Mouse (Mus musculus) limb, embryonic 12.5 days (tissue): ENCODE data around the gene Jazf1. TPM values are rescaled to one million over a fixed set of nuclear protein-coding genes. Genes with fewer than 3 reads are reported as not detected.
A peak's percentile ranks its signal among the peaks of the same experiment; 100 is the strongest.

Experiments used
- ATAC-seq: fragments of 200-750 bp; cut with Nextera tagmentation; 2 replicates; pipeline ENCODE4 v1.8.0; 2017; ENCODE audit warnings: low read depth, moderate TSS enrichment; ENCODE audit not compliant: insufficient number of reproducible peaks, insufficient read depth, low FRiP score, low TSS enrichment
- H3K27ac ChIP-seq: fragments of 300-500 bp; sonication (generic); 2 replicates; pipeline ENCODE4 v1.5.1; 2016; ENCODE audit warnings: mild to moderate bottlenecking, moderate library complexity
- H3K27me3 ChIP-seq: fragments of 300-500 bp; sonication (generic); 2 replicates; pipeline ENCODE4 v1.6.1; 2016; ENCODE audit warnings: mild to moderate bottlenecking, moderate library complexity
- H3K36me3 ChIP-seq: fragments of 300-500 bp; sonication (generic); 2 replicates; pipeline ENCODE4 v1.6.1; 2016; ENCODE audit warnings: mild to moderate bottlenecking, moderate library complexity
- H3K4me1 ChIP-seq: fragments of 300-500 bp; sonication (generic); replicated peaks from 2 replicates; pipeline ENCODE4 v1.6.1; 2016
- H3K4me2 ChIP-seq: fragments of 300-500 bp; sonication (generic); 2 replicates; pipeline ENCODE4 v1.6.1; 2016; ENCODE audit warnings: mild to moderate bottlenecking, moderate library complexity
- H3K4me3 ChIP-seq: fragments of 300-500 bp; sonication (generic); replicated peaks from 2 replicates; pipeline ENCODE4 v1.5.1; 2016; ENCODE audit warnings: mild to moderate bottlenecking
- H3K9ac ChIP-seq: fragments of 300-500 bp; sonication (generic); replicated peaks from 2 replicates; pipeline ENCODE4 v1.6.1; 2016; ENCODE audit warnings: mild to moderate bottlenecking, moderate library complexity
- H3K9me3 ChIP-seq: fragments of 300-500 bp; sonication (generic); 2 replicates; pipeline ENCODE4 v1.6.1; 2016; ENCODE audit warnings: mild to moderate bottlenecking, moderate library complexity
- WGBS: fragments of 180-500 bp; shearing (Covaris S2); methylation state at CpG from one replicate; pipeline ENCODE4 v1.1.7; 2016; 5-methylcytosine and 5-hydroxymethylcytosine counted together
- polyA plus RNA-seq: library from polyadenylated mRNA; unstranded; fragments of >200 nt; fragmentation: Nextera tagmentation; extraction: Ambion mirVana; gene quantifications from 2 replicates; pipeline ENCODE4 v1.2.1, GENCODE M21; 2016

Jazf1 gene
- polyA plus RNA-seq, 1 experiment from 2014 or later: 12.8 TPM

DNA sequence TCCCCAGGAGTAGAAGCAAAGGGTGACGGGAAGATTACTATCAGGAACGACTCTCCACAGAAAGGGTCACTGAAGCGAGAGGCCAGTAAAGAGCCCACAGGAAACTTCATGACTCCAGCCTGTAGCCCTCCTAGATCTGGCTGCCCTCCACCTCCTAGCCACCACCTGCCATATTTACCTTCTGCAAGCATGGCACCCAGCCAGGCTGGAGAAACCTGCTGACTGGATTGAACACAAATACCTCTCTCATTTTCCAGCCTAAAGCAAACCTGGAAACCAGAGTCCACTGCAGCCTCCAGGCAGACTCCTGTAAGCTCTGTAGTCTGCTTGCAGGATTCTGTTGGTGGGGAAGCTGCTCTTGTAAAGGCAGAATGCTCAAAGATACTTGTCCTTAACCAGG is 62.4 kb downstream of the Jazf1 start:
- Histone ChIP-seq H3K9ac (no peak overlapping the region), H3K9me3 (no peaks in the 10 kb centered on the region), H3K27ac (peak overlapping the region; percentile 83), H3K4me1 (peaks cover 52% of the 10 kb centered on the region), H3K27me3 (no peaks in the 10 kb centered on the region), H3K36me3 (no peaks in the 10 kb centered on the region), H3K4me3 (no peak overlapping the region), H3K4me2 (no peak overlapping the region)
- no peak for ATAC-seq
- 65% methylated on average over 3 of the region's 3 CpGs for WGBS

DNA sequence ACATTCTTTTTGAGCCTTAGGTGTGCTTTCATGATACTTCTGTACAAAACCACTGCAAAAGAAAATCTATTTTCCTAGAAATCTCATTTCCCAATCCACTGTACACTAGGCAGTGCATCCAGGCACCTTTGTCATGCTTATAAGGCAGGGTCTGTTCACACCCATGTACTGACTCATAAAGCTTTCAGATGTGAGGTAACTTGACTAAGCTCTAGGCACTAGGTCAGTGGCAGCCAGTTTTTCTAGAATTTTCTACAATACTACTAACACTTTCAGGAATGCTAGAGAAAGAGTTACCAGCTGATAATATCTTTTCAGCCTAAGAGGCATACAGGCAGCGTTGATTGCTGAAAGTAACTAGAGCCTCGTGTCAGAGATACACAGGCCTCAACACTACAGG is 62.9 kb downstream of the Jazf1 start:
- Histone ChIP-seq H3K4me3 (no peak overlapping the region), H3K9ac (no peak overlapping the region), H3K9me3 (no peaks in the 10 kb centered on the region), H3K36me3 (no peaks in the 10 kb centered on the region), H3K27ac (peak overlapping the region; percentile 83), H3K27me3 (no peaks in the 10 kb centered on the region), H3K4me2 (no peak overlapping the region), H3K4me1 (peaks cover 48% of the 10 kb centered on the region)
- no peak for ATAC-seq
- 66% methylated on average over 2 of the region's 2 CpGs for WGBS

DNA sequence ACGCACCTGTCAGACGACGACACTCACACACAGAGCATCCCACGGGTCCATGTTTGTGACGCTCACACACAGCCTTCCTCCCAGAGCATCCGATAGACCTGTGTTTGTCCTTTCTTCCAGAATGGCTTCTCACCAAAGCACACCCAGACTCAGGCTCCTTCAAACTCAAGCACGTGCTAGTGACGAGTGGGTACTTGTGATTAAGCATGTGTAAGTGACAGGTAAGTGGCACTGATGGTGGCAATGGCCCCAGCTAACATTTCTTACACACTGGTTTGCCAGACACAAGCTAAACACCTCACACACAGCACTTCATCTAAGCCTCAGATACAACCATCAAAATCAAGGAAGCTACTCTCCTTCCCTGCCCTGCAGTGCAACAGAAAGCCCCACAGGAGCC is 77.6 kb downstream of the Jazf1 start:
- Histone ChIP-seq H3K4me3 (no peak overlapping the region), H3K9ac (no peak overlapping the region), H3K27me3 (peaks cover 18% of the 10 kb centered on the region), H3K36me3 (no peaks in the 10 kb centered on the region), H3K4me1 (peaks cover 7% of the 10 kb centered on the region), H3K4me2 (no peak overlapping the region), H3K9me3 (no peaks in the 10 kb centered on the region), H3K27ac (no peak overlapping the region)
- 91% methylated on average over 8 of the region's 8 CpGs for WGBS
- no peak for ATAC-seq

DNA sequence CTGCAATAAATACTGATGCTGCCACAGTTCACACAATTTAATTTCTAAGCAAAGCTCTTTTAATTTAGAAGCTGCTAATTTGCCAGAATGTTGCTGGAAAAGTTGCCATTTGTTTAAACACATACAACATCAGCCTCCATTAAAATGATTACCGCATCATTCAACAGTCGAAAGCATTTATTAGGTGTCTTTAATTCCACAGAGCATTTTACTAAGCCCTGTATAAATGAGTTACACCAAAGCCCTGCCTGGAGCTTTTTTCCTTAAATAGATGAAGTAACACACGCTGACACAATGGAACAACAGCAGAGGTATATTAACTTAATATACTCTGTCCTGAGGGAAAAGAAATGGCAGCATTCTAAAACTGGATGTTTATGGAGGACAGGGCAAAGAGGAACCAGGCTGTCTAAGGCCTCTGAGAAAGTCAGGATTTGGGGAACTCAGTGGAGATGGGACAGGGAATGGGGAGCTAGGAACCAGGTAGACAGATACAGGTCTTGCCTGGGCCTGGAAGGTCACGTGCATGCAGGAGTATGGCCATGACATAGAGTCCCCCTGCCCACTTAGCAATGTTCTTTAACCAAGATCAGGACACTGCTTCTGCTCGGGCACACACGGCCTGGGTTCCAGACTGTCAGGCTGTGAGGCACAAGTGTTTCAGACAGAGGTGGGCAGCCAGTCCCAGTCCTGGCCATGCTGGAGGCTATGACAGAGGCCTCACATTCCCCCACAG is 80.4 kb downstream of the Jazf1 start:
- Histone ChIP-seq H3K36me3 (no peaks in the 10 kb centered on the region), H3K9me3 (no peaks in the 10 kb centered on the region), H3K27ac (peak overlapping the region; percentile 68), H3K27me3 (peaks cover 18% of the 10 kb centered on the region), H3K4me1 (peaks cover 7% of the 10 kb centered on the region), H3K4me3 (no peak overlapping the region), H3K4me2 (no peak overlapping the region), H3K9ac (no peak overlapping the region)
- 56% methylated on average over 6 of the region's 6 CpGs for WGBS
- ATAC-seq: no peak

DNA sequence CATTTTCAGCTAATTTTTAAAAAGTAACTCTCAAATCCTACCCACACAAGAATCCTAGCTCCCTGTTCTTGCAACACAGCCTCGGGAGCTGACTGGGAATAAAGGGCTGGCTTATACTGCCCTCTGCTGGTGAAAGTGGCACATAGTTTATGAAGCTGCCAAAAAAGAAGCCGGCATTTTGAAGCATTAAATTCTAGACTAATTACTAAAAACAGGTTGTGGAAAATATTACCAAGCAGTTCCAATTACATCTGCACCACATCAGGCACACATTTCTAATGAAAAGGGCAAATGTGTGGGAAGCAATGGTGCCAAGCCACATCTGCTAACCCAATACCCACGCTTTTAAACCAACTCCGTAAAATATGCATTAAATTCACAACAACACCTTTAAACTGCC is 81.0 kb downstream of the Jazf1 start:
- peaks cover 18% of the 10 kb centered on the region for H3K27me3 ChIP-seq
- no peaks in the 10 kb centered on the region for H3K9me3 ChIP-seq
- peak overlapping the region; percentile 68 for H3K27ac ChIP-seq
- no peak overlapping the region for H3K4me2 ChIP-seq
- 31% methylated on average over 4 of the region's 4 CpGs for WGBS
- H3K9ac ChIP-seq: no peak overlapping the region
- ATAC-seq: no peak
- peaks cover 7% of the 10 kb centered on the region for H3K4me1 ChIP-seq
- no peak overlapping the region for H3K4me3 ChIP-seq
- no peaks in the 10 kb centered on the region for H3K36me3 ChIP-seq

DNA sequence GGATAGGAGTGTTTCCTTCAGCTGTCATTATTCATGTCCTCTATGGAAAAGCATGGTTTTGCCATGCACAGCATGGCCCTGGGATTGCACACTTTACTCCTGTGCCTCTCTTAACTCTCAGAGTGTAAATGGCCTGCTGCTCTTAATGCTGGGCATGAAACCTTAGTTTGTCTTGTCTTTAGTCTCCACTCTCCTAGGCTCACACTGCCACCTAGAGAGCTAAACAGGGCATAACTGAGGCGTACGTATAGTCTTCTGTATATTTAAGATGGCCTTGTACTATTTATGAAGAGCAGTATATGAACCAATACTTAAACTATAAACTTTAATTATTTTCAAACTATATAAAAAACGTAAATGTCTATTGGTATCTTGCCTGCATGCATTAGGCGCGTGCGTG is 86.3 kb downstream of the Jazf1 start:
- Histone ChIP-seq H3K4me1 (0 out of 2 replicates have a peak, but pooled peaks cover 3% of the 10 kb centered on the region), H3K9ac (no peak overlapping the region), H3K9me3 (no peaks in the 10 kb centered on the region), H3K27me3 (no peaks in the 10 kb centered on the region; the same call in 1 of the 2 replicates), H3K36me3 (no peaks in the 10 kb centered on the region), H3K4me3 (no peak overlapping the region), H3K27ac (no peak overlapping the region), H3K4me2 (no peak overlapping the region)
- no peak for ATAC-seq
- WGBS: 87% methylated on average over 6 of the region's 6 CpGs

DNA sequence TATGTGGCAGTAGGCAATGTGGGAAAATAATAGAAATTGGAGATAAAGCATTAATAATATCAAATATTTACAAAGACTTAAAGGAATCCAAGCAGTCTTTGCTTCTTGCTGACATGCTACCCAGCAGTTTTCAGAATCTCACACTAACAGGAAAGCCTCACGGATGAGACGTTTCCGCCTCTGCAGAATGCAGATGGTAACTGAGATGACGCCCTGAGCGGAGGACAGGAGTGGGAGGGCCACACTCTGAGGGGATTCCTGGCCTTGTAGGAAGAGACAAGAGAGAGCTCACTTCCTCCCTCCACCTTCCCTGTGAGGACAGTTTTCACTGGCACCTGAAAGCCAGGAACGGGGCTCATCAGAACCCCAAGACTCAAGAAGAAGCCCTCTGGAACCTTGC is 88.9 kb downstream of the Jazf1 start:
- Histone ChIP-seq H3K27me3 (no peaks in the 10 kb centered on the region; the same call in 1 of the 2 replicates), H3K27ac (no peak overlapping the region), H3K4me2 (no peak overlapping the region), H3K4me3 (no peak overlapping the region), H3K4me1 (peaks cover 8% of the 10 kb centered on the region; the same call in 1 of the 2 replicates), H3K36me3 (no peaks in the 10 kb centered on the region), H3K9ac (no peak overlapping the region), H3K9me3 (no peaks in the 10 kb centered on the region)
- ATAC-seq: no peak
- WGBS: 90% methylated on average over 6 of the region's 6 CpGs

DNA sequence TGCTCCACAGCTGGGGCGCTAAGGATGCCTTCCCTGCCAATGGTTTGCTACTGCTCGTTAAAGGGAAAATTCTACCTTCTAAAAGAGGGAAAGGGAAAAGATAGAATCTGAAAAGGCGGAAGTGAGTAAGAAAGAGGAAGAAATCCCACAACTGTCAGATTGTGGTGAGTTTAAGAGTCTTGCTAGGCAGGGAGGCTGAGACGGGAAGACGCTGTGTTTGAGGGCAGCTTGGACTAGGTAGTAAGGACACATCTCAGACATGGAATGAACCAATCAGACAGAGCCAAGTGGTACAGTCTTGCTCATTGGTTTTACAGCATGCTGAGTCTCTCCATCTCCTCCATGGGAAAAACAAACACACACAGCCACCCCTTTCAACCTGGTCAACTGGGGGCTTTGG is 95.1 kb downstream of the Jazf1 start:
- H3K4me1 ChIP-seq: peaks cover 31% of the 10 kb centered on the region
- ATAC-seq: no peak
- H3K4me2 ChIP-seq: no peak overlapping the region
- H3K27me3 ChIP-seq: peaks cover 5% of the 10 kb centered on the region; the same call in 1 of the 2 replicates
- H3K36me3 ChIP-seq: no peaks in the 10 kb centered on the region
- H3K9ac ChIP-seq: no peak overlapping the region
- 84% methylated on average over 5 of the region's 5 CpGs for WGBS
- no peak overlapping the region for H3K4me3 ChIP-seq
- no peak overlapping the region; the same call in 1 of the 2 replicates for H3K27ac ChIP-seq
- no peaks in the 10 kb centered on the region for H3K9me3 ChIP-seq

DNA sequence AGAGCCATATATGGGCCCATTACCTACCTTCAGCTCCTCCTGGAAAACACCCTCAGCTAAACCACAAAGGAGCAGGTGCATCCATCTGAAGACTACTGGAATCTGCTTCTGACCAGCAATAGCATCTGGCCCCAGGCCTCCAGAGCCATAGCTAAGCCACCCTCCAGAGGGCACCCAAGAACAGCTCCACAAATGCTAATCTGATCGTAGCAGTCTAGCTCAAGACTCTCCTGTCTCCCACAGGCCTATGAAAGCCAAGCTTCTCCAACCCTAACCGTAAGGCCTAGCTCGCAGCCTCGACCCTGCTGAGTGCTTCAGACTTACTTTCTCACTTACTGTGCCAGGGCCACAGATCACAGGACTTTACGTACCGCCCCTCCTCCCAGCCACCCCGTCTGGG is 96.3 kb downstream of the Jazf1 start:
- no peak for ATAC-seq
- no peak overlapping the region for H3K9ac ChIP-seq
- 72% methylated on average over 7 of the region's 7 CpGs for WGBS
- H3K36me3 ChIP-seq: no peaks in the 10 kb centered on the region
- no peak overlapping the region for H3K4me3 ChIP-seq
- peaks cover 41% of the 10 kb centered on the region for H3K4me1 ChIP-seq
- H3K27me3 ChIP-seq: peaks cover 5% of the 10 kb centered on the region; the same call in 1 of the 2 replicates
- no peak overlapping the region for H3K4me2 ChIP-seq
- no peaks in the 10 kb centered on the region for H3K9me3 ChIP-seq
- H3K27ac ChIP-seq: no peak overlapping the region

DNA sequence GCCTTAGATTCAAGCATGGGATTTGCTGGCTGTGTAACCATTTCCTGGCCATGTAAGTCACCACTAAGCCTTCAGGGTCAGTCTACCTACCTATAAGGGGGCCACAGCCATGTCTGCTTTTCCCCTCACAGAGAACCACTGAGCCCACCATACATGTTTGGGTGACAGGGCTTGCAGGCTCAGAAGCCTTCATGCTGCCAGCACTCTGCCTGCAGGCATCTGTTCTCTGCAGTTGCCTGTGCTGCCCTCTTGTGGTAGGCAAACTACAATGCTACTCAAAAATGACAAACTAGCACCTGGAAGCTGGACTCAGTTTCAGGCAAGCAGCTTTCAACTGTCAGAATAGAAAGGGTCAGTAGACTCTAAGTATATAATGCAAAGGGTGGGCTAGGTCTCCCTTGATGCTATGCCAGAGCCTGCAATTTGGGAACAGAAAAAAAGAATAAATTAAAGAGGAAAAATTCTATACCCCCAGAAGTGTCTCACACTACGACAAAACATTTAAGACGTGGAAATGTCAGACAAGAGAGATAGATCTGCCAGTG is 98.6 kb downstream of the Jazf1 start:
- no peak overlapping the region for H3K4me2 ChIP-seq
- H3K4me1 ChIP-seq: peaks cover 54% of the 10 kb centered on the region
- H3K27me3 ChIP-seq: peaks cover 5% of the 10 kb centered on the region; the same call in 1 of the 2 replicates
- no peak for ATAC-seq
- H3K36me3 ChIP-seq: no peaks in the 10 kb centered on the region
- no peak overlapping the region for H3K9ac ChIP-seq
- WGBS: 92% methylated on average over 2 of the region's 2 CpGs
- no peak overlapping the region for H3K4me3 ChIP-seq
- H3K27ac ChIP-seq: no peak overlapping the region
- no peaks in the 10 kb centered on the region for H3K9me3 ChIP-seq

DNA sequence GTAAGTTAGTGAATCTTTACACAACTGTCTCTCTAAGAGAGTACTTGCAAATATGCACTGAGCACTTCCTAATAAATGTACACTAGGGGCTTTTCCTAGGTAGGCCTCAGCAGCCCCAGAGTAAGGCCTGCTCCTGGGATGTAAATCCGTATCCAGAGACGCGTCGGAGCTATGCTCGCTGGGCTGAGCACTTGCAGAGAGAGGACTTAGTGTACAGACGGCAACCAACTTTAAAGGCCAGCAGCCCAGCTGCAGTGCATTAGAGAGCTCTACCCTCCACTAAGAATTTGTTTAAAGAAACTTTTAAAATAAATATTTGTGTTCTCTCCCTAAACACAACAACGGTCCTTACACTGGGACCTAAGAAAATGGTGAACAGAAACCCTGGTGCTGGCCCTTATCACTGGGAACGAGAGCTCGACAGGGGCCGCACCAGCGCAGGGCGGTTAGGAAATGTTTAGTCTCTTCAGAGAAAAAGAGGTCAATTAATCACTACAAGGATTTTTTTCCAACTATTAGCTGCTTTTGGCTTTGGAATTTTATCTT is 100.0 kb downstream of the Jazf1 start:
- Histone ChIP-seq H3K9ac (no peak overlapping the region), H3K9me3 (no peaks in the 10 kb centered on the region), H3K27me3 (peaks cover 5% of the 10 kb centered on the region; the same call in 1 of the 2 replicates), H3K4me1 (peaks cover 60% of the 10 kb centered on the region), H3K4me2 (peak overlapping the region; percentile 19), H3K4me3 (no peak overlapping the region), H3K36me3 (no peaks in the 10 kb centered on the region), H3K27ac (peak overlapping the region; percentile 90)
- 12% methylated on average over 12 of the region's 12 CpGs for WGBS
- no peak for ATAC-seq
